Mouse (Mus musculus) spleen, postnatal 14 days (tissue): Measurements from ENCODE around the gene Spats2.
A peak's percentile ranks its signal among the peaks of the same experiment; 100 is the strongest.

Experiments used
- DNase-seq, 2 experiments: peaks; one replicate each; pipeline ENCODE4 v3.0.0; 2021 to 2022; ENCODE audit warnings: low spot score in 2 of 2

Gene Spats2

DNA sequence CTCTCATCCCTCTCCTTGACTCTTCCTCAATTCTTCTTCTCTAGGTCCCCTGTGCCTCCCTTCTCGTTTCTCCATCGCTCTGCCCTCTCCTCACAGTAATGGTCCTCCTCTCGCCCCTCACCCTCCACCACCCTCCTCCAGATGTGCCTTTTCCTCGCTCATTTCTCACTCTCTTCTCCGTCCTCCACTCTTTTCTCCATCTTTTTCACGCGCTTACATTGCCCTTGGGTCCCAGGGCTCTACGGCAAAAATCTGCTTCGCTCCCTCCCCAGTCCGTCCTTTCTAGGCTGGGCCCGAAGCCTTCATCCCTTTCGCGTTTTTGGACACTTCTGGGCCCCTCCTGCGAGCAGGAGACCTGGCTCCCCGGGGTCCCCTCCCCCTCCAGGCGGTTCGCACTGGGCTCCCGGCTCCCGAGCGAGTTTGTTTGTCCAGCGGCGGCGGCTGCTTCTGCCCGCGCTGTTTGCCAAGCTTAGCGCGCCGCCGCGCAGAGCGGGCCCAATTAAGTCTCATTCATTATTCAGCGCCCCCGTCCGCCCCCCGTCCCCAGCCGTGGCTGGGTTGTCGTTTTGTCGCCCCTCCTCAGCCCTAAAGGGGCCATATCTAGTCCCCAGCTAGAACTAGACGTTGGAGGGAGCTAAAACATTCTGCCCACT, 27.8 kb upstream of the Spats2 start:
- no peak for DNase-seq

DNA sequence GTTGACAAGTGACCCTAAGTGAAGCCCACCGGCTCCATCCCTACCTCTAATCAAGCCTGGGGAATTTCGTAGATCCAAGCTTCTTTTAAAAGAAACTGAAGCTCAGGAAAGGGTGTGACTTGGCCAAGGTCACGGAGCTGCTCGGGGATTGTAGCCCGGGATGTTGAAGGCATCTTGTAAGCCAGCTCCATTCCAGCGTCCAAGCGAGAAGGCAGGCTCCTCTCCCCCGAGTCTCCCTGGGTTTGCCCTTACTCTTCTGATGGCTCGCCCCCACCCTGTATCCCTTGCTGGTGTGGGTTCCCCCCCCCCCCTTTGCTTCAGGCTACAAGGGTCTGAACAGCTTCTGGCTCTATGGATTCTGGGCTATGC, 27.2 kb upstream of the Spats2 start:
- DNase-seq: no peak

DNA sequence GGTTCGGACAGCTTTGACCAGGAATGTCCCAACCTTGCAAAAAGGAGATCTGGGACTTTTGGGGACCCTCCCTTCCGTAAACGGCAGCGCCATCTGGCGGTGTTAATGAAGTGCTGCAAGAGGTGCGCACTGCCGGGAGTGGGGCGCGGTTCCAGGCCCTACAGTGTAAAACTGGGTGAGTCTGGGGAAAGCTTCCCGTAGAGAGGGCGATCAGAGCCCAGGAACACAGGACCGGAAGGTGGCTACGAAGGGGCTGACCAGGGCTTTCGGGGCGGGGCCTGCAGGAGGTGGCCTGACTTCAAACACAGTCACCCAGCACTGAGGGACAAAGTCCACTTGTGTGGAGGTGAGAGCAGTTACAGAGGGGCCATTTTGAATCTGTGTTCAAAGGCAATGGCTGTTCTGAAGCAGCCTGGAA, 26.6 kb upstream of the Spats2 start:
- DNase-seq: no peak

DNA sequence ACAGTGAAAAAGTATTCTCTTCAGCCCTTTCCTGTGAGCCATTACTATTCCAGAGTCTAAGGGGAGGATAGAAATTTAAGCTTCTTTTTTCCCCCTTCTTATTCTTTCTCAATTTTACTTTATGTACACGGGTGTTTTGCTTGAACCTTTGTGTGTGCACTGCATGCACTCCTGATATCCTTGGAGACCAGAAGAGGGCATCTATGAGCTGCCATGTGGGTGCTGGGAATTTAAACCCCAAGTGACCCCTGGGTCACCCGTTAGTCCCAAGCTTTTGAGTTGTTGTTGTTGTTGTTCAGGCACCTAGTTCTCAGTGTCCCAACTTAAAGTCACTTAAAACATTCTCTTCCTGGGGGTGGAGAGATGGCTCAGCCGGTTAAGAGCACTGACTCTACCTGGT, 25.7 kb upstream of the Spats2 start:
- DNase-seq: no peak

DNA sequence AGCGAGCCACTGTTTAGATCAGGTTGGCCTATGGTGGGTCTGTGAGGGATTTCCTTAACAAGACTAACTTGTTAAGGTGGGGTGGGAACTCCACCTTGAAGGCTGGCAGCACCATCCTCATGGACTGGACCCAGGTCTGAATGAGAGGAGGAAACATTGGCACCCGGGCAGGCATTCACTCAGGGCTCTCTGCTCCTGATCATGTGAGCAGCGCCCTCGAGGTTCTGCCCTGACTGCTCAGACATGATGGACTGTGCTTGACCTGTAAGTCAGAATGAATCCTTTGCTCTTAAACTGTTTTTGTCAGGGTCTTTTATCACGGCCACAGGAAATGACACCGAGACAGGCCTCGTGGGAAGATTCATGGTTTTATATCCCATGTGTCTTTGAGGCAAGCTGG, 20.5 kb upstream of the Spats2 start:
- no peak for DNase-seq

DNA sequence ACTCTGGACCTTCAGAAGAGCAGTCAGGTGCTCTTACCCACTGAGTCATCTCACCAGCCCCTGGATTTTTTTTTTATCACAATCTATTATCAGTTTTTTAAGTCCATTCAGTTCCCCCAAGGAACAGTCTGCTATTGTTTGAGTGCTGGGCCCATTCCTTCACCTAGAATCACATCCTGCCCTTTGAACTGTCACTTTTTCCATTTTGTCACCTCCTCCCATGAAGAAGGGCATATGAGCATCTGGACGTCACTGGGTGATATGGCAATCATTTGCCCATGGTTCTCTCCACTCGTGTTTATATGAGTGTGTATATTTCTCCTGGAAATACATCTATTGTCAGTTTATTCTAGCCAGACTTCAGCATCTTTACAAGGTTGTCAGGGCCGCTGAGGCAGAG, 17.9 kb upstream of the Spats2 start:
- no peak for DNase-seq

DNA sequence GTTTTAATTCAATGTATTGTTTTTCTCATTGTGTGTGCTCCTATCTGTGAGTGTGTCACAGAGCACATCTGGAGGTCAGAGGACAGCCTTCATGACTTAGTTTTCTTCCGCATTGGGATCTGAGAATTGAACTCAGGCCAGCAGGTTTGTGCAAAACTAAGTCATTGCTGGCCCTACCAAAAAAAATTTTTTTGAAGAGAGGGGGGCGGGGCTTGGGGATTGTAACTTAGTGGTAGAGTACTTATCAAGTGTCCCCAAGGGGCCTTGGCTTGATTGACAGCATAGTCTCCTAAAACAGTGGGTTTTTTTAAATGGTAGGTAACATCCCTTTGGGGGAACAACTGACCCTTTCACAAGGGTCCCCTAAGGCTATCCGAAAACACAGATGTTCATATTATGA, 14.6 kb upstream of the Spats2 start:
- no peak for DNase-seq

DNA sequence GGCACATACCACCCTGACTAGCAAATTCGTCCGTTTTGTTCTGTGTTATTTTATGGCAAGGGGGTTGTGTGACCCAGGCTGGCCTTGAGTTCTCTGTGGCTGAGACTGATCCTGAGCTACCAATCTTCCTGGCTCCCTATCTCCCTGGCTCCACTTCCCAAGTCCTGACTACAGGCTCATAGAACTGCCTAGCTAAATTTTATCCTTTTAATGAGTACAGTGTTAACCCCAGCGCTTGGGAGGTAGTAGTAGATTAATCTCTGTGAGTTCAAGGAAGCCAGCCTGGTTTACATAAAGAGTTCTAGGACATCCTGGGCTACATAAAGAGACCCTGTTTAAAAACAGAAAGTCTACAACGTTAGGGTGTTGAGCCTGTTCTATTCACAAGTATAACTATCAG, 13.9 kb upstream of the Spats2 start:
- no peak for DNase-seq

DNA sequence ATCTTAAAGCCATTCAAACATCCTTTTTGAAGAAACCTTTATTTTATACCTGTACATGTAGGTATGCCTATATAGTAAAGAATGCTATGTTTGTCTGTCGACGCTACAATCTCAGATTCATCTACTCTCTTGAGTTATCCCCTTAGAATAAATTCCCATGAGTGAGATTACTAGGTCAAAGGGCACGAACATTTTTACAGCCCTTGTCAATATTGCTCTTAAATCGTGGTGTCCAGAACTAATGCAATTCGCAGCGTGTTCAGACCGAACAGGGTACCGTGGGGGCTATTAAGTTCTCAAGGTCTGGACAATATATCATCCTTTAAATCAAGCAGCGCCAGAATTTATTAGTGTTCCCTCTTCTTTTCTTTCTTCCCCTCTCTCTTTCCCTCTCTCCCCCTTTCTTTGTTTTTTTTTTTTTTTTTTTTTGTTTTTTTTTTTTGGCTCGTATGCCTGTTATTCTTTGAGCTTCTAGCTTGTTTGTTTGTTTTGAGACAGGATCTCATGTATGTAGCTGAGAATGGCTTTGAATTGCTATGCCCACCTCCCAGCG, 12.8 kb upstream of the Spats2 start:
- no peak for DNase-seq

DNA sequence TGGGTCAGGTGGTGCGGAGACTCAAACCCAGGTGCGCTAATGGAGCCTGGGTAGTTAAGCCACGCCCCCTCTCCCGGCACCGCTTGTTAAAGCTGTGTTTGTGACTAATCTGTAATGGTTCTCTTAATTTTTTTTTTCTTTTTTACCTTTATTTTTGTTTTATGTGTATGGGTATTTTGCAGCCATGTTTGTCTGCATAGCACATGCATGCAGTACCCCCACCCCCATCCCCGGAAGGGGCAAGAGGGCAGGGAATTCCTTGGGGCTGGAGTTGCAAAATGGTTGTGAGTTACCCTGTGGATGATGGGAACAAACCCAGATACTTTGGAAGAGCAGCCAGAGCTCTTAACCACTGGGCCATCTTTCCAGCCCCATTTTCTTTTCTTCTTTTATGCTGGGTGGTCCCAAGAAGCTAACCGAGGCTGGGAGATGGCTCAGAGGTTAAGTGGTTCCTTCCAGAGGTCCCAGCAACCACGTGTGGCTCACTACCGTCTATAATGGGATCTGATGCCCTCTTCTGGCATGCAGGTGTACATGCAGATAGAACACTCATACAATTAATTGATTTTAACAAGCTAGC, 12.2 kb upstream of the Spats2 start:
- DNase-seq: no peak

DNA sequence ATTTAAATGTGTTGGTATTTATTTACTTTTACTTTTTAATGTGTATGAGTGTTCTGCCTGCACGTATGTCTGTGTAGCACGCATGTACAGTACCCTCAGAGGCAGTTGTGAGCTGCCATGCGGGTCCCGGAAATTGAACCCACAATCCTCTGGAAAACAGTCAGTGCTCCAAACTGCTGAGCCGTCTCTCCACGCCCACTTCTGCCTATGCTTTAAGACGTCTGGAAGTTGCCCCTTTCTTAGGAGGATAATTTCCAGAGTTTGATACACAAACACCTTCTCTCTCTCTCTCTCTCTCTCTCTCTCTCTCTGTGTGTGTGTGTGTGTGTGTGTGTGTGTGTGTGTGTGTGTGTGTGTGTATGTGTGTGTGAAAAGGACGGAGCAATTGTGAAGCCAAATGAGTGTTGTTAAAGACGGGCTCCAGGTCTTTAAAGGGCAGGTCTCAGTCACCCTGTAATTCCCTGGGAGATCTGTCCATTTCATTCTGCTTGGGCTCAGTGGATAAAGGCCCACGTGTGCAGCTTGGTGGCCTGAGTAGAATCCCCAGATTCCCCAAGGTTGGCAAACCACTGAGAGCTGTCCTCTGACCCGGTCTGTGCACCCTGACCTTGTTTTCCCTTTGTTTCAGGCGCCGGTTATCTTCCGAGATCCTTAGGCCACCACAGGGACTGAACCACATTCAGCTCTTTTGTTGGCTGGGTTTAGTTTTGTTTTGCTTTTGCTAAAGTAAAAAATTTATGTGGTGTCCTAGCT, 11.2 kb upstream of the Spats2 start:
- no peak for DNase-seq

DNA sequence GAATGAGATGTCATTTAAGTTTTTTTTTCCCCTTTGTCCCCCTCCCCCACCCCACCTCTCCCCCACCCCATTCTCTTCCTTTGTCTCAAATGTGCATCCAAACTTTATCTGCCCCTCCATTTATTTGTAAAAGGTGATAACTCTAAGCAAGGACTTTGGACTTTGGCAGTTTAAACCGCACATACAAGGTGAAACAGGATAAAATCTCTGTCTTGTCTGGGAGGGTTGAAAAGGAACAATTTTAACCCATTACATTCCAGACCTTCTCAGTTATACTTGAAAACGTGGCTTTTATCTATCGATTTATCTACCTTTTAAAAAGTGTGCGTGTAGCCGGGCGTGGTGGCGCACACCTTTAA, 10.7 kb upstream of the Spats2 start:
- DNase-seq: no peak

DNA sequence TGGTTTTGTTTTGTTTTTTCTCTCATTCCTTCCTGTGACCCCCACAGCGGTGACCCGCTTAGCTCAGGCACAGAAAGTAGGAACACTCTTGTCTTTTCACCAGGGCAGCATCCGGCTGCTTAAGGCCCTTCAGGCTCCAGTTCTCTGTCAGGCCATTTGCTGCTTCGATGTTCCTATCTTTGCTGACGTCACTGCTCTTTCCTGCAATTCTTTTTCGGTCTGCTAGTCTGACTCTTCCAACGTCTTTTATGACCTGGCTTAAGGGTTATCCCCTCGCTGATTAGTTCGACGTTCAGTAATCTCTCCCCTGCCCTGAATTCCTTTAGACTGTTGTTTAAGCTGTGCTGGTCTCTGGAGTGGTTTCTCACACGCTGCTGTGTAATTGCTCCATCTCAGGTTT, 9.2 kb upstream of the Spats2 start:
- no peak for DNase-seq

DNA sequence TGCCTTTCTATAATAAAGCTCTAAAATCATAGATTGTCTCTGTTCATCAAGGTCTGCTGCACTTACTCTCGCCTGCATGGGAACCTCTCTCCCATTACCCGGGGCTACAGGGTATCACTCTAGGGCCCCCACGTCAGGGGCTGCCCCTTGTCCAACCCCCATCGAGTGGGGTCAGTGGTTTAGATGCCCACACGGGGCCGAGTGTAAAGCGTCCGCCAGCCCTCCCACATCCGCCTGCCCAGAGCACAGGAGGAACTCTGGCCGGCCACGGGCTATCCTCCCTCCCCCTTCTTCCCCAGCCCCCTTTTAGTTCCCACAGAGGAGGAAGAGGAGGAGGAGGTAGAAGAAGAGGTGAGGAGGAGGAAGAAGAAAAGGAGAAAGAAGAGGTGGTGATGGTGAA, 4.9 kb upstream of the Spats2 start:
- no peak for DNase-seq

DNA sequence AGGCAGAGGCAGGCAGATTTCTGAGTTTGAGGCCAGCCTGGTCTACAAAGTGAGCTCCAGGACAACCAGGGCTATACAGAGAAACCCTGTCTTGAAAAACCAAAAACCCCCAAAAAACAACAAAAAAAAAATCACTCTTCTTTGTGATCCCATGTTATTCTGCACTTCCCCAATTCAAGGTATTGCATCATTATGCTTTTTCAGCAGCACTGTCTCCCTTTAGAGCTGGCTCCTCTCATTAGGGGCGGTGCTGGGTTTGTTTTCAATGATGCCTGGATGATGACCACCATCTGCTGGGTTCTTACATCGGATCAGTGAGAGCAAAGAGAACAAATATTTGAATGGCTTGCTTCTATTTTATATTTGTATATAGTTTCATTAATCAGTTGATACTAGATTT, 3.1 kb upstream of the Spats2 start:
- DNase-seq: no peak

DNA sequence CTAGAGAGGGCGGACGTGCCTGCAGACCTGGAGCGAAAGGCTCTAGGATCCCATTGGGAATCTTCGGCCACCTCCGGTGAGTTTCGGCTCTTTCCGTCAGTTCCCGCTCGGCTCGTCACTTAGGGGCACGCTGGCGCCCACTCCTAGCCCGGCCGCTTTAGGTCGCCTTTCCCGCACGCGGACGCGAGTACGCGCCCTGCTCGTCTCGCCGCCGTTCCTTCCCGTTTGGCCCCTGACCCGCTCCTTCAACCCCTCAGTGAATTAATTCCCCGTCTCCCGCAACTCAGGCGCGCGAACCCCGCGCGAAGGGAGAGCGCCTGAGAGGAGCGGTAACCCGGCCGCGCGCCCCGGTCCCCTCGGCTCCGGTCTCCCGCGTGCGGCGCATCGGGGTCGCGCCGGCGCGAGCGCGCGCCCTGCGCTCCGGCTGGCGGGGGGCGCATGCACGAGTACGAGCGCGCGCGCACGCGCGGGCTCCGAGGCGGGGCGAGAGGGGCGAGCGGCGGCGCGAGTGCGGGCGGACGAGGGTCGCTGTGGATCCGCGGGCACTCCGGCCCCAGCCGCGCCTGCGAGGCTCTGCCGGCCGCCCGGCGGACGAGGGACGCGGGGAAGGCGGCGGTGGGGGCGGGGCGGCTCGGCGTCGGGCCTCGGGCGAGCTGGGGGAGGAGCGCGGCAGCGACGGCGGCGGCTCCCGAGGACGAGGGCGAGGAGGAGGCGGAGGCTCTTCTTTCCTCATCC, 532 bp downstream of the Spats2 start:
- DNase-seq: peak in 1 of 2 experiments; percentile 36

DNA sequence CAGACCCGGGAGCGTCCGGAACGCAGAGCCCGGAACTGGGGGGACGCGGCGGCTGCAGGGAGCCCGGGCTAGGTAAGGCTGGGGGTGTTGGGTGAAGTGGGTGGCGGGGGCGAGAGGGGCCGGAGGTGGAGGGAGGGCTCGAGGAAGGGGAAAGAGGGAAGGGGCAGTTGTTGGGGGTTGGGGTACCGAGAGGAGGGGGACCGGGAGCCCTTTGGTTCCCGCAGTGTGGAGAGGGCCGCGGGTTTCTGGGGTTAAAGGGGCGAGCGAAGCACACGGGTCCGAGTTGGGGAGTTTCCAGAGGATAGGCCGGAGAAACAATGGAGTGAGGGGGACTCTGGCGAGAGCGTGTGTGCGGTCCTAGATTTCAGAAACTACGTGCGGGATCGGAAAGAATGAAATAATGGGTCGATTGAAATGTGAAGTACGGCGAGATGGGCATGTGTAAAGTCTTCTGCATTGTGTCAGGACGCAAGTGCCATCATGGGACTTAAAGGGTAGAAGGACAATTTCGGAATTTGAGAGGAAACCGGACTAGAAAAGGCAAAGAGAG, 1.2 kb downstream of the Spats2 start:
- no peak for DNase-seq

DNA sequence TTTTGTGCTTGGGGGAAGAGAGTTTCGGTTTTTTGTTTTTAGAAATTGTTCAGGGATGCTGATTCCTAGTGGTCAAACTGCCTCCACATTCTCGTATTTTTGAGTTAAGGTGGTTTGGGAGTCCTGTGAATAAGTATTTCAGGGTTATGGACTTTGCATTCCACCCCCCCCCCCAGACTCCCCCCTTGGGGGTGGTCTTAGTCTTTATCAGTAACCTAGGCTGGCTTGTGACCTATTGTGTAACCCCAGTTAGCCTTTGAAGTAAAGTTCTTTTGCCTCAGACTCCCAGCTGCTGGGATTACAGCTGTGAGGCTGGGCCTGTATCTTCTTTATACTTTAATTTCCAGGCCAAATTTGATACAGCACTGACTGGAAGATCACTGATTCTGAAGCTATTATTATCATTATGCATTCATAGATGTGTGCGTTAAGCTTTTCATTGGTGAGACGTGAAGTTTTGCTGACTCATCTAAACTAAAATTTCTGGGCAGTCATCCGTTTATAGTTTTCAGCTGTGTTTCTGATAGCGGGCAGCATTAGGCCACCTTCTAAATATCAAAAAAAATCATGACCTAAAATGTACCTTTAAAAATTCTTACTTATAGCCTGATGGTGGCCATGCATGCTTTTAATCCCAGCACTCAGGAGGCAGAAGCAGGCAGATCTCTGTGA, 2.3 kb downstream of the Spats2 start:
- no peak for DNase-seq

DNA sequence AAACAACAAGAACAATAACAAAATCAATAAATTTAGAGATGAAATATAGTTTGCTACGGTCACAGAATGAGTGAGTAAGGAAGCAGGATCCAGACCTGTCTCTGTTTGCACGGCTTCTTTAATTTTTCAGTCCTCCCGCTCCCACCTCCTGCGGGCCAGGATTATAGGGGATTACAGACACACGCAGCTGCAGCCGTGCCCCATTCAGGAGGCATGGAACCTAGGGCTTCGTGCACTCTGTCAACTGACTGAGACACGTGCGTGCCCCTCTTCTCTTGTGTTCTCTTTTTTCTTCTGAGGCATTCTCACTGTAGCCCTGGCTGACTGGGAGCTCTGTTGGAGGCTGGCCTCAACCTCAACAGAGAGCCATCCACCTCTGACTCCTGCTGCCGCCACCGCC, 3.7 kb downstream of the Spats2 start:
- no peak for DNase-seq

DNA sequence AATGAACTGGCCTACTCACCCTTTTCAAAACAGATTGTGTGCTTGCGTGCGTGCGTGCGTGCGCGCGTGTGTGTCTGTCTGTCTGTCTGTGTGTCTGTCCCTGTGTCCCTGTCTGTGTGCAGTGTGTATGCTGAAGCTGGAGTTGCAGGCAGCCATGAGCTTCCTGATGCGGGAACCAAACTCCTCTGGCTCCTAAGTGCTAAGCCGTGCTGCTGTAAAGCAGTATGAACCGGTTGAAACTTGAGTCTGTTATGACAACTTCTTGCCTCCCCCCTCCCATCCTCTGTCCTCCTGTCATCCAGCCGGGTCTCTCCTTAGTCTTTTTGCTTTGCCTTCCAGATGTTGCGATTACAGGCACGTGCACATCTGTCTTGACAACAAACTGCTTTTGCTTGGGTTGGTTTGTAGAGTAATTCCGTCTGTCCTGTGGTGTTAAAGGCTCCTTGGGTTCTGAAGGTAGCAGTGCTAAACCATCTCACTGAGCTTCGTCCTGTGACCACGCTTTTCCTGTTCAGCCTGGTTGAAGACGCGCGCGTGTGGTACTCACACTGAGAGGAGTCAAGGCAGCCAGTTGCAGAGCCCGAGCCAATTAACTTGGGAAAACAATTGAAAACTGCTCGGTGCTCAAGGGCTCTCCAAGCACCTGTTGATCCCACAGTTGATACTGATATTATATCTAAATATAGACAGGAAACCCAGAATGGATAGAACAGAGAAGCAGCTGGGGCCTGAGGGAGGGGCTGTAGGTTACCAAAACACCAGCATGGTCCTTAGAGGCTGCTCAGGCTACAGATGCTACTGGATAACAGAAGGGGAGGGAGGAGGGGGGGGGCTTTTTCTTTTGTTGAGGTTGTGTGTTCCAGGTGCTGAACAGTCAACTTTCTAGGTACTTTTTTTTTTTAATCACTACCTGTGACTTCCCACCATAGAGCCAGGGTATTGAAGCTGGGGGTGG, 4.5 kb downstream of the Spats2 start:
- no peak for DNase-seq

DNA sequence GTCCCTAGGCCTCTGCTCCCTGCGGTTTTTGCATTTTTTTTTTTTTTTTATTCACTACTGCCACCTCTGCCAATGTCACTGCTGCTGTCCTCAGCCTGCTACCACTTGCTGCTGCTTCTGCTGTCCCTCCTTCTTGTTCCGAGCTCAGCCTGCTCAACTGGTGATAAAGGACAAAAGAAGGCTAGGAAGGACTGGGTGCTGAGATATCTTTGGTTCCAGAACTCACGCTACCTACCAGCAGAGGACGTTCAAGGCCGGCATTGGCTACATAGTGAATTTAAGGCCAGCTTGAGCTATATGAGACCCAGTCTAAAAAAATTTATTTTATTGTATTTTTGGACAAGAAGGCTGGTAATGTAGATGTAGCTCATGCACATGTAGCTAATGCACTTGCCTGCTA, 12.7 kb downstream of the Spats2 start:
- DNase-seq: no peak
